Mouse (Mus musculus) forebrain, embryonic 12.5 days (tissue): Measurements from ENCODE around the gene Atrn. TPM values are rescaled to one million over a fixed set of nuclear protein-coding genes. Genes with fewer than 3 reads are reported as not detected.
A peak's percentile ranks its signal among the peaks of the same experiment; 100 is the strongest.

Source experiments
- ATAC-seq: fragments of 200-750 bp; cut with Nextera tagmentation; 2 replicates; pipeline ENCODE4 v1.8.0; 2017; ENCODE audit warnings: moderate TSS enrichment; ENCODE audit not compliant: low FRiP score
- H3K27ac ChIP-seq: fragments of 300-500 bp; sonication (generic); 2 replicates; pipeline ENCODE4 v1.5.1; 2016; ENCODE audit warnings: mild to moderate bottlenecking
- H3K27me3 ChIP-seq: fragments of 300-500 bp; sonication (generic); 2 replicates; pipeline ENCODE4 v1.6.1; 2016; ENCODE audit warnings: mild to moderate bottlenecking
- H3K36me3 ChIP-seq: fragments of 300-500 bp; sonication (generic); replicated peaks from 2 replicates; pipeline ENCODE4 v1.6.1; 2016; ENCODE audit warnings: mild to moderate bottlenecking
- H3K4me1 ChIP-seq: fragments of 300-500 bp; sonication (generic); 2 replicates; pipeline ENCODE4 v1.6.1; 2016
- H3K4me2 ChIP-seq: fragments of 300-500 bp; sonication (generic); 2 replicates; pipeline ENCODE4 v1.6.1; 2016; ENCODE audit warnings: mild to moderate bottlenecking, moderate library complexity
- H3K4me3 ChIP-seq: fragments of 300-500 bp; sonication (generic); replicated peaks from 2 replicates; pipeline ENCODE4 v1.5.1; 2016; ENCODE audit warnings: mild to moderate bottlenecking
- H3K9ac ChIP-seq: fragments of 300-500 bp; sonication (generic); 2 replicates; pipeline ENCODE4 v1.6.1; 2016; ENCODE audit warnings: mild to moderate bottlenecking
- H3K9me3 ChIP-seq: fragments of 300-500 bp; sonication (generic); 2 replicates; pipeline ENCODE4 v1.6.1; 2016
- WGBS: fragments of 180-500 bp; shearing (Covaris S2); methylation state at CpG from one replicate; pipeline ENCODE4 v1.1.7; 2016; 5-methylcytosine and 5-hydroxymethylcytosine counted together
- polyA plus RNA-seq: library from polyadenylated mRNA; unstranded; fragments of >200 nt; fragmentation: Nextera tagmentation; extraction: Ambion mirVana; gene quantifications from 2 replicates; pipeline ENCODE4 v1.2.1, GENCODE M21; 2016

The Atrn gene
- 11.8 and 11.9 TPM in 2 replicates for polyA plus RNA-seq

DNA sequence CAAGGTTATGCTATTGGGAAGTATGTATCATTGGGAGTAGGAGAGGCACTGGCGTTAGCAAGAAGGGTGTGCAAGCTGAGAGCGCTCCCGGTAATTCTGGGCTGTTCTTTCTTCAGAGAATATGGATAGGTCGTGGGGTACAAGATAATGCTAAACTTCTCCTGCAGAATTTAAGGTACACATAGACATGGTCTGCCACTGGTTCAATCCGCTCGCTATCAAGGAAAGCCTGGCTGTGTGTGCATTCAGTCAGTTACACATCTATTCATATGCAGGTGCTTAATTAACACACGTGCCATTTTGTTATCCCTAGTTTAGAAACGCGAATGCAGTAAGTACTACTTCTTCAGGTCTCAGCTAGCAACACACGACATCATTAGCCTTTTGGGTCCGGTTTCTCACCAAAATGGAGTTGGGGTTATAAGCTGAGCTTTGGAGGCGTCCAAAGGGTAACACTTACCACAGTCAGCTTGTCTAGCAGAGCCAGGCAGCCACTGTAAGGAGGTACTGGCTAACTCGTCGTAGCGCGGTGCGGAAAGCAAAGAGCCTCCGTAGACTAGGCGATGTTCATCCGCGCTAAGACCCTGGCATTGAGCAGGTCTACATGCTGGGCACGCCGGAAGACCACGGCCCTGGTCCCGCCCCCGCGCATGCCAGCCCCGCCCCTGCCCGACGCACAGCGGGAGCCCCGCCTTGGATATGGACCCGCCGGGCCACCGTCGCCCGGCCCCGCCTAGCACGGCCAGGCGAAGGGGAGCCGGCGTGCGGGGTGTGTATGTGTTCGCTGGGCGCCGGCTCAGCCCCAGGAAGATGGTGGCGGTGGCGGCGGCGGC, at the start of gene Atrn, which contains the start of gene 4930402H24Rik:
TSS of gene Atrn (plus strand) at position 745 of the 833 bp plus-strand sequence.
TSS of gene 4930402H24Rik (minus strand) at position 656 of the 833 bp plus-strand sequence.
- Histone ChIP-seq H3K4me2 (peak within 1 kb of the TSS; percentile 92), H3K9ac (peak within 1 kb of the TSS; percentile 96), H3K9me3 (no peaks in the 10 kb centered on the region), H3K4me1 (peaks cover 21% of the 10 kb centered on the region), H3K27ac (peak within 1 kb of the TSS; percentile 86), H3K4me3 (peak within 1 kb of the TSS; percentile 99), H3K27me3 (no peaks in the 10 kb centered on the region), H3K36me3 (no peaks in the 10 kb centered on the region)
- WGBS, result 4% methylated on average over 45 of the region's 50 CpGs
- peak; percentile 99 for ATAC-seq

GRCm38 (mm10) chr2:130862091-130862490, 44.2 kb upstream of the Atrn start:
- Histone ChIP-seq H3K9ac (no peak overlapping the region), H3K4me1 (no peaks in the 10 kb centered on the region), H3K36me3 (no peaks in the 10 kb centered on the region), H3K9me3 (no peaks in the 10 kb centered on the region), H3K27me3 (no peaks in the 10 kb centered on the region), H3K4me2 (no peak overlapping the region), H3K27ac (no peak overlapping the region), H3K4me3 (no peak overlapping the region)
- WGBS, result 87% methylated on average over 3 of the region's 3 CpGs
- no peak for ATAC-seq

GRCm38 (mm10) chr2:130870916-130871315, 35.4 kb upstream of the Atrn start:
- Histone ChIP-seq H3K9me3 (no peaks in the 10 kb centered on the region), H3K27ac (no peak overlapping the region), H3K27me3 (no peaks in the 10 kb centered on the region), H3K36me3 (no peaks in the 10 kb centered on the region), H3K4me2 (no peak overlapping the region), H3K4me3 (no peak overlapping the region), H3K9ac (no peak overlapping the region), H3K4me1 (no peaks in the 10 kb centered on the region)
- ATAC-seq, result no peak
- WGBS, result 87% methylated on average over 5 of the region's 5 CpGs

GRCm38 (mm10) chr2:130877376-130877775, 28.9 kb upstream of the Atrn start:
- Histone ChIP-seq H3K4me1 (no peaks in the 10 kb centered on the region), H3K4me3 (no peak overlapping the region)

GRCm38 (mm10) chr2:130886983-130887382, 19.3 kb upstream of the Atrn start:
- no peak overlapping the region for H3K4me3 ChIP-seq
- no peak overlapping the region for H3K4me2 ChIP-seq
- H3K9ac ChIP-seq, result no peak overlapping the region
- no peaks in the 10 kb centered on the region for H3K36me3 ChIP-seq
- H3K4me1 ChIP-seq, result no peaks in the 10 kb centered on the region
- no peaks in the 10 kb centered on the region for H3K9me3 ChIP-seq
- H3K27ac ChIP-seq, result no peak overlapping the region
- ATAC-seq, result no peak
- H3K27me3 ChIP-seq, result no peaks in the 10 kb centered on the region

More at GRCm38 (mm10) chr2:130877376-130877775, 28.9 kb upstream of the Atrn start:
- Histone ChIP-seq H3K9me3 (no peaks in the 10 kb centered on the region), H3K9ac (no peak overlapping the region), H3K27ac (no peak overlapping the region), H3K27me3 (no peaks in the 10 kb centered on the region), H3K36me3 (no peaks in the 10 kb centered on the region; the same call in 1 of the 2 replicates), H3K4me2 (no peak overlapping the region)
- no peak for ATAC-seq
- WGBS, result 52% methylated on average over 3 of the region's 3 CpGs

- Histone ChIP-seq H3K9me3 (no peaks in the 10 kb centered on the region), H3K36me3 (no peaks in the 10 kb centered on the region), H3K27ac (no peak overlapping the region), H3K4me3 (no peak overlapping the region), H3K27me3 (no peaks in the 10 kb centered on the region), H3K4me1 (no peaks in the 10 kb centered on the region), H3K9ac (no peak overlapping the region), H3K4me2 (no peak overlapping the region)
- no peak for ATAC-seq
- 91% methylated on average over 1 of the region's 1 CpGs for WGBS
These were observed 18.8 kb upstream of the Atrn start for GRCm38 (mm10) chr2:130887456-130887855.

DNA sequence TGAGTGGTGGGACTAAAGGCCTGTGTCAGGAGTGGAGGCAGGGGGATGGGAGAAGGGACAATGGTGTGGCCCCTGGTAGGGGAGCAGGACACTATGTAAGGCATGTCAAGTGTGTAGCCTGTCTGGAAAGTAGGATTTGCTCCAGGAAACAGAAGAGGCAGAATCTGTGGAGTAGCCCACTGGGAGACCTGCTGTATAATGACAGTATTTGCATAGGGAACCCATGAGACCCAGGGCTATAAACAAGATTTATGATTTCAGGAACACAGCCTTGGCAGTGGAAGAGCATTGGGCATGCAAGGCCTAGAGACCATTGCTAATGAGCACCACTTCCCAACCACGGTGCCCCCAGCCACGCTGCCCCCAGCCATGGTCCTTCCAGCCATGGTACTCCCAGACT, 9.4 kb upstream of the Atrn start:
- Histone ChIP-seq H3K9me3 (no peaks in the 10 kb centered on the region), H3K27me3 (no peaks in the 10 kb centered on the region), H3K9ac (no peak overlapping the region), H3K36me3 (no peaks in the 10 kb centered on the region), H3K4me1 (no peaks in the 10 kb centered on the region), H3K4me2 (no peak overlapping the region), H3K4me3 (no peak overlapping the region), H3K27ac (no peak overlapping the region)
- 94% methylated on average over 2 of the region's 2 CpGs for WGBS
- ATAC-seq, result no peak

DNA sequence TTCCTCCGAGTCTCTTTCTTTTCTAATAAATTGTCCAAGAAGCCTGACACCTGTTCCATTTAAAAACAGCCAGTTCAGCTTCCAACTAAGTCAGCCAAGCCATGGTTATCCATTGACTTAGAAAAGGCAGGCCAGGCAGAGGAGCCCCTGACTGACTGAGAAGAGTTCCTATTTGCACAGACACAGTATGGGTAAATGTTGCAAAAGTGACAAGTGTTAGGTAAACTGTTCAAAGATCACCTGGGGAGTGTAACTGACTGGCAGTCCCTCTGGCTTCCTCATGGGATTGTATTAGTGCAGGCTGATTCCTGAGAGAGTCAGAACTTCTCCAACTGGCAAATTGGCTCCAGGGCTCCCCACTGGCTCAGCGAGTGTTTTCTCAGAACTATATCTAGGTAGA, 8.4 kb upstream of the Atrn start:
- Histone ChIP-seq H3K27me3 (no peaks in the 10 kb centered on the region), H3K9ac (no peak overlapping the region), H3K4me3 (no peak overlapping the region), H3K4me1 (no peaks in the 10 kb centered on the region), H3K36me3 (no peaks in the 10 kb centered on the region), H3K4me2 (no peak overlapping the region), H3K9me3 (no peaks in the 10 kb centered on the region), H3K27ac (no peak overlapping the region)
- ATAC-seq, result no peak
- 86% methylated on average over 2 of the region's 2 CpGs for WGBS

DNA sequence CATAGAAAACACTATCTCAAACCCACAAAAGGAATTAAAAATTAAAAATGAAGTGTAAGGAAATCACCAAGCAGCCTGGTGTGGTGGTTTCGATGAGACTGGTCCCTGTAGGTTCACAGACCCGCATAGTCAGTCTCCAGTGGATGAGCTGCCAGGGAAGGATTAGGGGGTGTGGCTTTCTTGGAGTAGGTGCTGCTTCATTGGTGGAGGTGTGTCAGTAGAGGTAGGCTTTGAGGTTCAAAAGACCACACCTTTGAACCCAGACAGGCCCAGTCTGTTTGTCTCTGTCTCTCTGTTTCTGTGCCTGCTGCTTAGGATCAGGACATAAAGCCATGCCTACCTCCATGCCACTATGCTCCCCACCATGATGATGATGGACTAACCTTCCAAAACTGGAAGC, 7.5 kb upstream of the Atrn start:
- H3K27ac ChIP-seq, result no peak overlapping the region
- no peaks in the 10 kb centered on the region for H3K4me1 ChIP-seq
- ATAC-seq, result no peak
- 73% methylated on average over 2 of the region's 2 CpGs for WGBS
- H3K4me3 ChIP-seq, result no peak overlapping the region
- no peaks in the 10 kb centered on the region for H3K36me3 ChIP-seq
- H3K9me3 ChIP-seq, result no peaks in the 10 kb centered on the region
- H3K9ac ChIP-seq, result no peak overlapping the region
- no peak overlapping the region for H3K4me2 ChIP-seq
- H3K27me3 ChIP-seq, result no peaks in the 10 kb centered on the region

- Histone ChIP-seq H3K4me3 (peak overlapping the region; percentile 99), H3K27me3 (no peaks in the 10 kb centered on the region), H3K9me3 (no peaks in the 10 kb centered on the region), H3K4me1 (peaks cover 21% of the 10 kb centered on the region), H3K9ac (peak overlapping the region; percentile 96), H3K4me2 (peak overlapping the region; percentile 92), H3K27ac (peak overlapping the region; percentile 86), H3K36me3 (no peaks in the 10 kb centered on the region)
- WGBS, result 1% methylated on average over 39 of the region's 58 CpGs
- peak; percentile 50 for ATAC-seq
These were observed 455 bp downstream of the Atrn start for GRCm38 (mm10) chr2:130906584-130907315.

DNA sequence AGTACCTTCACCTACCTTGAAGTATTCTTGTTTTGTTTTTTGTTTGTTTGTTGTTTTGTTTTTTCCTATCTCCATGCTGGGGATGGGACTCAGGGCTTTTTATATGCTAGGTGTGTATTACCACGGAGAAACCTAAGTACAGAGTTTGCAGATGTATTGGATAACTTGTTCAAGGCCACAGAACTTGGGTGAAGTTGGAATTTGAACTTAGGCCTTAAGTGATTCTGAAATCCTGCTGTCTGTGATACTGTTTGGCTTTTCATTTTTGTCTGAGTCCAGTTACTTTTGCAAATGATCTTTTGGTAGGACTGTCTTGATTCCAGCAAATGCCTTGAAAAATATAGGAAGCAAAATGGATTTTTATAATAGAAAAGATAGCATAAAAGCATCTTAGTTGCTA, 5.4 kb downstream of the Atrn start:
- Histone ChIP-seq H3K27ac (no peak overlapping the region), H3K4me1 (peaks cover 16% of the 10 kb centered on the region), H3K36me3 (no peaks in the 10 kb centered on the region), H3K27me3 (no peaks in the 10 kb centered on the region), H3K9ac (no peak overlapping the region), H3K4me3 (no peak overlapping the region), H3K4me2 (no peak overlapping the region), H3K9me3 (no peaks in the 10 kb centered on the region)
- ATAC-seq, result no peak
- WGBS, result 85% methylated on average over 1 of the region's 1 CpGs

GRCm38 (mm10) chr2:130914873-130915272, 8.6 kb downstream of the Atrn start:
- Histone ChIP-seq H3K4me2 (no peak overlapping the region), H3K27ac (no peak overlapping the region), H3K36me3 (no peaks in the 10 kb centered on the region), H3K4me1 (no peaks in the 10 kb centered on the region), H3K9ac (no peak overlapping the region), H3K9me3 (no peaks in the 10 kb centered on the region), H3K4me3 (no peak overlapping the region), H3K27me3 (no peaks in the 10 kb centered on the region)
- no peak for ATAC-seq
- whole genome bisulfite sequencing, result 76% methylated on average over 1 of the region's 1 CpGs
